In the genomic region with DNA sequence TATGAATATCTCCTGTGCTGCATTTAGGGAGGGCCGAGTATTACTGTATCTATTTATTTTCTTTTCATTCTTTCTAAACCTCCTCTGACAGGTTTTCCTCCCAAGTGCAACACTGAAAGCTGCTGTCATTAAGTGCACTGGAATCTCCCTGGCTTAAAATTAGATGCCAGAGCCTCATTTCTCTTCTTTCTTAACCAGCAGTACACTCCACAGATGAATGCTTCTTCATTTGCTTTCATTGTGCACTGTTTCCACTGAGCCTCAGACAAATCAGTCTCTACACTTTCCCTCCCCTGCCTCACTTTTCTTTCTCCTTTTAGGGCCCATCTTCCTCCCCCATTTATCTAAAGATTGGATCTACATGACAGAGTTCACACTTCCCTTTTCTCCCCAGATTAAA, we compare ENCODE assay signal across 26 mouse cellular contexts. TPM values are rescaled to one million over a fixed set of nuclear protein-coding genes. Genes with fewer than 3 reads are reported as not detected.
DNase-seq lines count a peak whose midpoint lies in the region; ATAC-seq and TF ChIP-seq lines count a peak whose summit lies in the region.
"Had no signal": no experiment of that assay in that cellular context is flagged by ENCODE, and none has a peak within 500 bp of the region (broad histone marks: within the 10 kb centered on the region; RNA-seq: fewer than 3 reads in every experiment).

No protein-coding gene starts in this region.

- no peaks in the 10 kb centered on the region for H3K79me2 ChIP-seq in CH12.LX (replicated peaks; ENCODE audit: control insufficient read depth, extremely low read depth, insufficient read depth, poor library complexity, severe bottlenecking)

- dilution Hi-C loops in CH12.LX (cut with MboI; ENCODE audit: extremely low pct_ligation_motif_present, extremely low pct_unique_long_range_greater_than_20kb, low sequenced_read_pairs), result no loop called here

- no peaks in the 10 kb centered on the region for H3K9me3 ChIP-seq in hindbrain, embryonic 16.5 days (ENCODE audit: control insufficient read depth, low read length)
- H3K9me3 ChIP-seq in hindbrain, embryonic 13.5 days, result no peaks in the 10 kb centered on the region
- H3K9me3 ChIP-seq in CH12.LX (replicated peaks; ENCODE audit: low read length), result no peaks in the 10 kb centered on the region
- H3K9me3 ChIP-seq: embryonic facial prominence, embryonic 10.5 days; embryonic facial prominence, embryonic 12.5 days; forebrain, embryonic 13.5 days; forebrain, embryonic 15.5 days had no signal

- peak; percentile 53 for DNase-seq in CH12.LX (ENCODE audit: extremely low read depth)
- peak; percentile 9 for DNase-seq in brain, embryonic 14.5 days (ENCODE audit: low read depth)
- no peak for DNase-seq in adrenal gland, adult 2 months
- DNase-seq in layer of hippocampus, adult 18-20 months (ENCODE audit: low spot score in 2 of 2), result no peak
- DNase-seq: adrenal gland, postnatal 10 days; adrenal gland, postnatal 25 days; cerebellum, adult 11-12 months; cerebellum, adult 2 months; cerebellum, adult 9-10 months; cerebellum, postnatal 10 days; cerebellum, postnatal 25 days; forebrain, postnatal 0 days had no signal

- no peak overlapping the region for H3K27ac ChIP-seq in hindbrain, embryonic 16.5 days (ENCODE audit: low read depth, low read length)
- no peak overlapping the region for H3K27ac ChIP-seq in hindbrain, embryonic 13.5 days
- no peak overlapping the region for H3K27ac ChIP-seq in CH12.LX (ENCODE audit: insufficient read depth, low read depth)
- H3K27ac ChIP-seq: embryonic facial prominence, embryonic 10.5 days; embryonic facial prominence, embryonic 12.5 days; forebrain, embryonic 13.5 days; forebrain, embryonic 15.5 days had no signal

- no peaks in the 10 kb centered on the region for H3K4me1 ChIP-seq in hindbrain, embryonic 16.5 days (ENCODE audit: control insufficient read depth, insufficient read depth, low read depth, low read length)
- no peaks in the 10 kb centered on the region; the same call in 1 of the 2 replicates for H3K4me1 ChIP-seq in hindbrain, embryonic 13.5 days (replicated peaks)
- H3K4me1 ChIP-seq in CH12.LX (ENCODE audit: control insufficient read depth in 1 of 2, insufficient read depth in 2 of 2), result peaks cover under 1 to 32% of the 10 kb centered on the region in 2 experiments; a peak in 3 of 4 replicates
- H3K4me1 ChIP-seq: embryonic facial prominence, embryonic 10.5 days; embryonic facial prominence, embryonic 12.5 days; forebrain, embryonic 13.5 days; forebrain, embryonic 15.5 days had no signal

- 55% methylated on average over 1 of the region's 1 CpGs for WGBS in hindbrain, embryonic 16.5 days
- WGBS in hindbrain, embryonic 13.5 days, result 64% methylated on average over 1 of the region's 1 CpGs

- TF ChIP-seq CTCF in CH12.LX (conservative IDR thresholded peaks at IDR 0.05 in 1 of 2, IDR thresholded peaks at IDR 0.05 in 1 of 2; ENCODE audit: low read depth in 2 of 2, low read length in 2 of 2), result no peak
- no peak for TF ChIP-seq CTCF in brain, embryonic 14.5 days (IDR thresholded peaks at IDR 0.05; ENCODE audit: borderline replicate concordance, extremely low read depth, insufficient read depth, insufficient read length)

- TF ChIP-seq RAD21 in CH12.LX (IDR thresholded peaks at IDR 0.05; ENCODE audit: low read depth, low read length), result no peak

- no peaks in the 10 kb centered on the region for H3K27me3 ChIP-seq in hindbrain, embryonic 16.5 days (replicated peaks; ENCODE audit: control insufficient read depth, insufficient read depth, low read length)
- H3K27me3 ChIP-seq in hindbrain, embryonic 13.5 days, result no peaks in the 10 kb centered on the region
- no peaks in the 10 kb centered on the region for H3K27me3 ChIP-seq in CH12.LX (replicated peaks)
- H3K27me3 ChIP-seq: embryonic facial prominence, embryonic 12.5 days; forebrain, embryonic 13.5 days; forebrain, embryonic 15.5 days; Patski had no signal

- ATAC-seq in hindbrain, embryonic 16.5 days, result 0 out of 2 replicates have a peak, but pooled peaks have one; percentile 20
- no peak for ATAC-seq in hindbrain, embryonic 13.5 days (ENCODE audit: low FRiP score)
- ATAC-seq: activated CD4-positive, CD25-positive, alpha-beta regulatory T cell, adult 4 months; forebrain, embryonic 13.5 days; forebrain, embryonic 15.5 days; forebrain, postnatal 0 days; Patski had no signal

- no peak overlapping the region for H3K4me3 ChIP-seq in hindbrain, embryonic 16.5 days (ENCODE audit: low read length)
- no peak overlapping the region for H3K4me3 ChIP-seq in hindbrain, embryonic 13.5 days
- no peak overlapping the region for H3K4me3 ChIP-seq in CH12.LX (replicated peaks in 1 of 3; ENCODE audit: low read depth in 2 of 3, low read length in 2 of 3, poor library complexity in 1 of 3)
- H3K4me3 ChIP-seq: embryonic facial prominence, embryonic 10.5 days; embryonic facial prominence, embryonic 12.5 days; forebrain, embryonic 13.5 days; forebrain, embryonic 15.5 days had no signal

- H3K9ac ChIP-seq in hindbrain, embryonic 16.5 days (ENCODE audit: low read depth, low read length), result no peak overlapping the region
- no peak overlapping the region for H3K9ac ChIP-seq in hindbrain, embryonic 13.5 days
- H3K9ac ChIP-seq in CH12.LX (ENCODE audit: insufficient read depth, low read depth), result no peak overlapping the region
- H3K9ac ChIP-seq: embryonic facial prominence, embryonic 12.5 days; forebrain, embryonic 13.5 days; forebrain, embryonic 15.5 days; forebrain, postnatal 0 days had no signal

- peak; percentile 69 for TF ChIP-seq EP300 in CH12.LX (IDR thresholded peaks at IDR 0.05; ENCODE audit: low read length)

- in situ Hi-C loops in CH12.LX (cut with MboI; ENCODE audit: low pct_ligation_motif_present, low pct_unique_long_range_greater_than_20kb, low sequenced_read_pairs), result no loop called here

- TF ChIP-seq POLR2A in CH12.LX (IDR thresholded peaks at IDR 0.05; ENCODE audit: low read depth, low read length), result no peak
- no peak for TF ChIP-seq POLR2A in brain, embryonic 14.5 days (IDR thresholded peaks at IDR 0.05; ENCODE audit: borderline replicate concordance, extremely low read depth, insufficient read depth, insufficient read length, poor library complexity, severe bottlenecking)

- H3K36me3 ChIP-seq in hindbrain, embryonic 16.5 days (ENCODE audit: control insufficient read depth, insufficient read depth, low read length), result no peaks in the 10 kb centered on the region
- no peaks in the 10 kb centered on the region for H3K36me3 ChIP-seq in hindbrain, embryonic 13.5 days
- H3K36me3 ChIP-seq in CH12.LX (replicated peaks in 1 of 2; ENCODE audit: control insufficient read depth in 1 of 2, insufficient read depth in 1 of 2, low read length in 1 of 2), result no peaks in the 10 kb centered on the region
- H3K36me3 ChIP-seq: embryonic facial prominence, embryonic 10.5 days; embryonic facial prominence, embryonic 12.5 days; forebrain, embryonic 15.5 days; G1E had no signal

- H3K4me2 ChIP-seq in hindbrain, embryonic 16.5 days (ENCODE audit: low read length), result no peak overlapping the region
- no peak overlapping the region for H3K4me2 ChIP-seq in hindbrain, embryonic 13.5 days
- peak overlapping the region; percentile 57 for H3K4me2 ChIP-seq in CH12.LX (ENCODE audit: insufficient read depth, low read depth, poor library complexity, severe bottlenecking)
- H3K4me2 ChIP-seq: embryonic facial prominence, embryonic 12.5 days; forebrain, embryonic 13.5 days; forebrain, embryonic 15.5 days had no signal

TF ChIP-seq in CH12.LX, 34 proteins besides CTCF, POLR2A, EP300 and RAD21 (continues in another document):
- TF ChIP-seq ELF1 (IDR thresholded peaks at IDR 0.05; ENCODE audit: low read depth, low read length) (no peak), MXI1 (IDR thresholded peaks at IDR 0.05; ENCODE audit: low read depth, low read length) (no peak), SMC3 (IDR thresholded peaks at IDR 0.05; ENCODE audit: low read depth, low read length) (no peak), ZC3H11A (IDR thresholded peaks at IDR 0.05; ENCODE audit: low read depth, low read length) (no peak), RCOR1 (conservative IDR thresholded peaks at IDR 0.05; ENCODE audit: low read depth, low read length) (no peak), CHD1 (IDR thresholded peaks at IDR 0.05; ENCODE audit: low read depth, low read length) (no peak), HCFC1 (IDR thresholded peaks at IDR 0.05; ENCODE audit: low read depth, low read length) (no peak), NRF1 (IDR thresholded peaks at IDR 0.05; ENCODE audit: low read depth, low read length) (no peak), SIN3A (IDR thresholded peaks at IDR 0.05; ENCODE audit: low read length) (no peak), NELFE (IDR thresholded peaks at IDR 0.05; ENCODE audit: low read depth, low read length) (no peak), PAX5 (IDR thresholded peaks at IDR 0.05; ENCODE audit: low read length) (no peak), E2F4 (IDR thresholded peaks at IDR 0.05; ENCODE audit: insufficient replicate concordance, low read depth, low read length) (no peak), KAT2A (IDR thresholded peaks at IDR 0.05; ENCODE audit: insufficient replicate concordance, low read length) (no peak), CHD2 (IDR thresholded peaks at IDR 0.05; ENCODE audit: low read length) (no peak), UBTF (IDR thresholded peaks at IDR 0.05; ENCODE audit: low read depth, low read length) (no peak), ETS1 (conservative IDR thresholded peaks at IDR 0.05; ENCODE audit: low read depth, low read length) (peak; percentile 64), JUND (conservative IDR thresholded peaks at IDR 0.05; ENCODE audit: low read depth, low read length) (no peak), MAFK (IDR thresholded peaks at IDR 0.05; ENCODE audit: insufficient replicate concordance, low read length) (0 out of 2 replicates have a peak, but pooled peaks have one; percentile 1), TBP (conservative IDR thresholded peaks at IDR 0.05; ENCODE audit: low read depth, low read length) (no peak), MEF2A (IDR thresholded peaks at IDR 0.05; ENCODE audit: borderline replicate concordance, low read depth, low read length) (peak; percentile 91; the same call in 1 of the 2 replicates), ZMIZ1 (IDR thresholded peaks at IDR 0.05; ENCODE audit: low read depth, low read length) (no peak), MAZ (IDR thresholded peaks at IDR 0.05; ENCODE audit: low read depth, low read length) (no peak), BHLHE40 (IDR thresholded peaks at IDR 0.05; ENCODE audit: low read depth, low read length) (no peak)

RNA-seq across cellular contexts. Expression of gene A730009L09Rik, which starts 44.9 kb away (rescaled TPM):
- 0.16 and 0.43 TPM in 2 replicates for polyA plus RNA-seq in hindbrain, embryonic 16.5 days (2015; fragmentation: Nextera tagmentation; extraction: Ambion mirVana)
- polyA plus RNA-seq in hindbrain, embryonic 13.5 days (2015; fragmentation: Nextera tagmentation; extraction: Ambion mirVana), result not detected in 2 replicates
- total RNA-seq in CH12.LX (2012; rRNA removed) (not detected in 2 replicates), CH12.LX (2014; rRNA removed) (not detected in 2 replicates)
- not detected in 2 replicates for polyA plus RNA-seq in CH12.LX (2012; ENCODE audit: insufficient read length, low read depth)
- polyA plus RNA-seq in brain, embryonic 14.5 days (2012; rRNA removed), result 0.04 TPM in 2 replicates
- total RNA-seq in adrenal gland, adult 2 months (2021), result not detected
- not detected in 2 replicates for polyA plus RNA-seq in adrenal gland, adult 2 months (2012; rRNA removed)
- under 1 TPM; 0.45 to 0.51 TPM for total RNA-seq in layer of hippocampus, adult 18-20 months (2021)
- total RNA-seq: adrenal gland, adult 18-20 months; adrenal gland, postnatal 10 days; adrenal gland, postnatal 25 days; adrenal gland, postnatal 4 days; forebrain, postnatal 0 days had no signal
- polyA plus RNA-seq: activated CD4-positive, CD25-positive, alpha-beta regulatory T cell, adult 4 months; C2C12; embryonic facial prominence, embryonic 10.5 days; embryonic facial prominence, embryonic 12.5 days; embryonic facial prominence, embryonic 14.5 days; forebrain, embryonic 11.5 days; forebrain, embryonic 13.5 days; forebrain, embryonic 15.5 days; G1E; Patski had no signal

Comparison
In these comparisons a context has a peak if more than half of its experiments do, and no peak if none do; other contexts are left out.
1. DNase-seq: peak in CH12.LX (single experiment) and brain, embryonic 14.5 days (single experiment); none in adrenal gland, adult 2 months (single experiment) and layer of hippocampus, adult 18-20 months (0 of 2).